Mouse (Mus musculus): Measurements from ENCODE around the gene Mcl1.

- TF ChIP-seq CTCF (IDR thresholded peaks at IDR 0.05; ENCODE audit: low read depth, low read length) = no peak
- no peak for TF ChIP-seq POLR2A (IDR thresholded peaks at IDR 0.05; ENCODE audit: extremely low read depth, insufficient read depth, low read length)
These were observed 18.9 kb upstream of the Mcl1 start for GRCm38 (mm10) chr3:95639694-95640093.

Data from liver, adult 2 months (tissue).